Mouse (Mus musculus): ENCODE data around the gene Urad. TPM values are rescaled to one million over a fixed set of nuclear protein-coding genes. Genes with fewer than 3 reads are reported as not detected.

The Urad gene
- polyA plus RNA-seq (2014; fragmentation: Nextera tagmentation; extraction: Ambion mirVana): not detected in 2 replicates

DNA sequence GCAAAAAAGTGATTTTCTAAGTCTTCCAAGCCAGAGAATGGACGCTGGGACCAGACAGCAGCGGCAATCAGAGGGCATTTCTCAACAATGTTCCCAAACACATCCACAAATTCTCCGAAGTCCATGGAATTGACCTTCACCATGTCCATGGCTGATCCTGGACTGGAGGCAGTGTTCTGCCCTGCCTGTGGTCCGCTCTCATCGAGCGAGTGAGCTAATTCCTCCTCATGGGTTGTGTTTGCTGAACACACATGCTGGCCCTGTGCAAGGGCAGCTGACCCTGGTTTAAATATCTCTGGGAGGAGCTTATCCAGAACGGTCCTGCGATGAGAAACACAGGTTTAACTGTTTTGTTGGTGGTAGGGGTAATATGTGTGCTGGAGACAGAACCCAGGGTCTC is at the start of gene Urad:
Gene Urad (minus strand): TSS at position 258 of the 400 bp plus-strand sequence.
- DNase-seq (ENCODE audit: low spot score) (no peak), ATAC-seq (no peak)
- no peak within 1 kb of the TSS for H3K9ac ChIP-seq (ENCODE audit: low read length)
- no peaks in the 10 kb centered on the region for H3K4me1 ChIP-seq (ENCODE audit: control insufficient read depth, insufficient read depth, low read length)
- H3K4me2 ChIP-seq (ENCODE audit: low read length): no peak within 1 kb of the TSS
- WGBS: 80% methylated on average over 8 of the region's 8 CpGs
- no peak within 1 kb of the TSS for H3K27ac ChIP-seq (ENCODE audit: low read depth, low read length)
- H3K36me3 ChIP-seq (ENCODE audit: control insufficient read depth, insufficient read depth, low read length): no peaks in the 10 kb centered on the region
- H3K9me3 ChIP-seq (replicated peaks; ENCODE audit: control insufficient read depth, low read length): no peaks in the 10 kb centered on the region
- peaks cover 37% of the 10 kb centered on the region for H3K27me3 ChIP-seq (replicated peaks; ENCODE audit: control insufficient read depth, insufficient read depth, low read length)
- no peak within 1 kb of the TSS for H3K4me3 ChIP-seq (ENCODE audit: low read depth, low read length)

DNA sequence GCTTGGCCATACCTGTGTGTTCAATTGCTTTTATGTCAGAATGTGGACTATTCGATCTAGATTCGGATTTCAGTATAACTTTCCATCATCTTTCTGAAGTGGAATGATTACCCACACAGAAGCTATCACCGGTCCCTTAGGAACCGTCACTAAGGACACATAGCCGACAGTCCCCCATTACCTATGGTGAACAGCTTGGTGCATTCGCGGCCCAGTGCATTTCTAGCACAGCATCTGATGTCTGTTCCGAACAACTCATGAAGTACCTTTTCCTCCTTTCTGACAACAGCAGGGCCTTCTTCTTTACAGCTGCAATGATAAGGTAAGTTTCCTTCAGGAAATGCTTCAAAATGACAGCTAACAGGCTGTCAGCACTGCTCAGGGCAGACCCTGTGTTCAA is 48.0 kb upstream of the Urad start:
- ATAC-seq (no peak), DNase-seq (ENCODE audit: low spot score) (no peak)
- Histone ChIP-seq H3K9ac (ENCODE audit: low read length) (no peak overlapping the region), H3K36me3 (ENCODE audit: control insufficient read depth, insufficient read depth, low read length) (no peaks in the 10 kb centered on the region), H3K4me3 (ENCODE audit: low read depth, low read length) (no peak overlapping the region), H3K27ac (ENCODE audit: low read depth, low read length) (no peak overlapping the region), H3K9me3 (replicated peaks; ENCODE audit: control insufficient read depth, low read length) (no peaks in the 10 kb centered on the region), H3K4me2 (ENCODE audit: low read length) (no peak overlapping the region), H3K27me3 (replicated peaks; ENCODE audit: control insufficient read depth, insufficient read depth, low read length) (no peaks in the 10 kb centered on the region), H3K4me1 (ENCODE audit: control insufficient read depth, insufficient read depth, low read length) (no peaks in the 10 kb centered on the region)
- WGBS: 91% methylated on average over 8 of the region's 8 CpGs

DNA sequence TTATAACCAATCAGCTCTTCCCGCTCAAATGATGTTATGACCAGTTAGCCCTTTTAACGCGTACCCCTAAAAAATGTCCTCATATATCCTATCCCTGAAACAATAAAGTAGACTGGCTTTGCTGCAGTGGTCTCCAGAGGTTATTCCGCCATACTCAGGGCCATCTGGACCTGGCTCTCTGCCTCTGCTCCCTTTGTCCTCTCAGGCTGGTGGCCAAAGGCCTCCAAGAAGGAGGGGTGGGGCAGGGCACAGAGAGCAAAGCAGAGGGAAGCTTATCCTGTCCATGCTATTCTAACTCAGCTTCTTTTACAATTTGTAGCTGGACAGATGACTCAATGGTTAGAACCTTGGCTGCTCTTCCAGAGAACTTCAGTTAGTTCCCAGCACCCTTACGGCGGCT is 46.0 kb upstream of the Urad start:
- Histone ChIP-seq H3K9me3 (replicated peaks; ENCODE audit: control insufficient read depth, low read length) (no peaks in the 10 kb centered on the region), H3K4me1 (ENCODE audit: control insufficient read depth, insufficient read depth, low read length) (no peaks in the 10 kb centered on the region), H3K4me3 (ENCODE audit: low read depth, low read length) (no peak overlapping the region), H3K27ac (ENCODE audit: low read depth, low read length) (no peak overlapping the region), H3K36me3 (ENCODE audit: control insufficient read depth, insufficient read depth, low read length) (no peaks in the 10 kb centered on the region), H3K27me3 (replicated peaks; ENCODE audit: control insufficient read depth, insufficient read depth, low read length) (no peaks in the 10 kb centered on the region), H3K9ac (ENCODE audit: low read length) (no peak overlapping the region), H3K4me2 (ENCODE audit: low read length) (no peak overlapping the region)
- ATAC-seq: no peak
- 95% methylated on average over 6 of the region's 6 CpGs for WGBS
- no peak for DNase-seq (ENCODE audit: low spot score)

DNA sequence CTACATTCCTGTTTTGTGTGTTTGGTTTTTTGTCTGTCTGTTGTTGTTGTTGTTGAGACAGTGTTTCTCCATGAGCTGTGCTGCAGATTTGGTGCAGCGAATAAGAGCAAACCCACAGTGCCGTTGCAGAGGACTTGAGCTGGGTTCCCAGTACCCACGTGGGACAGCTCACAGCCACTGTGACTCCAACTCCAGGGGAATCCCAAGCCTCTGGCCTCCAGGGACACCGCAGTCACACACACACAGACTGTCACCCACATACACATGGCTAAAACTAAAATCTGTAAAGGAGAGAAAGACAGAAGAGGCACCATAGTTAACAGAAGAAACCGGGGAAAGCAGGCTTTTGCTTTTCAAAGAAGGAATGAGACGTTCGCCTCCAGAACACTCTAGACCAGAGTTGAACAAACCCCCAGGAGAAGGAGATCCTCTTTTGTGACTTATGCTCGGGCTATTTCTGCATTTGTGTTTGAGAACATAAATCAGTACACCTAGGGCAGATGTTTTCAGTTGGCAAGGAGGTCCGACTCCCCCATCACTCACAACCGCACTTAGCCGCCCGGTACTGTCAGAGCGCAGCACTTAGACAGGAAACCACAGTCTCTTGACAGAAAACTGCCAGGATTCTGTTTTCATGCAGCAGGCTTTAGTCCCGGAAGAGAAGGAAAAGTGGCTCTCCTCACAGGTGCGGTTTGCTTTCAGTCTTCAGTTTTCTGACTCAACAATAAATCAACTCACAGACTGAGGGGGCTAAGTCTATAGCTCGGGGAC is 43.9 kb upstream of the Urad start:
- H3K4me3 ChIP-seq (ENCODE audit: low read depth, low read length): no peak overlapping the region
- WGBS: 78% methylated on average over 16 of the region's 16 CpGs
- no peaks in the 10 kb centered on the region for H3K36me3 ChIP-seq (ENCODE audit: control insufficient read depth, insufficient read depth, low read length)
- no peak for DNase-seq (ENCODE audit: low spot score)
- no peaks in the 10 kb centered on the region for H3K4me1 ChIP-seq (ENCODE audit: control insufficient read depth, insufficient read depth, low read length)
- no peak for ATAC-seq
- H3K9ac ChIP-seq (ENCODE audit: low read length): no peak overlapping the region
- H3K27ac ChIP-seq (ENCODE audit: low read depth, low read length): no peak overlapping the region
- no peaks in the 10 kb centered on the region for H3K27me3 ChIP-seq (replicated peaks; ENCODE audit: control insufficient read depth, insufficient read depth, low read length)
- no peak overlapping the region for H3K4me2 ChIP-seq (ENCODE audit: low read length)
- H3K9me3 ChIP-seq (replicated peaks; ENCODE audit: control insufficient read depth, low read length): no peaks in the 10 kb centered on the region

DNA sequence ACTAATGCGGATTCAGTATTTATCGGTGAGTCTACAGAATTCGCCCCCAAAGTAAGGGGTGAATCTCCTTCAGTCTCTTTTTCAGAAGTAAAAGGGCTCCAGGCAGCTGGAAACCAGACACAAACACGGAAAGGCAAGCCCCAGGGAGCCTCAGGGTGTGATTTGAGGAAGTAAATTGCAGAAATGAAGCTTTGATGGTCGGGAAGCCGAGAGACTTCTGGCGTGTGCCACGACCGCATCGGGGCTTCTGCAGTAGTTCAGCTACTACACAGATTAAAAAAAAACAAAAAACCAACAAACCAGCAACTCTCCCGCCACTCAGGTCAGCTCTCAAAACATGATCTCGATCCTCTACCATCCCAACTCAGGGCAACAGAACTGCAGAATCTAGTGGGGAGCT is 40.8 kb upstream of the Urad start:
- no peaks in the 10 kb centered on the region for H3K36me3 ChIP-seq (ENCODE audit: control insufficient read depth, insufficient read depth, low read length)
- no peaks in the 10 kb centered on the region for H3K4me1 ChIP-seq (ENCODE audit: control insufficient read depth, insufficient read depth, low read length)
- H3K27ac ChIP-seq (ENCODE audit: low read depth, low read length): no peak overlapping the region
- no peak for DNase-seq (ENCODE audit: low spot score)
- ATAC-seq: no peak
- no peak overlapping the region for H3K9ac ChIP-seq (ENCODE audit: low read length)
- H3K27me3 ChIP-seq (replicated peaks; ENCODE audit: control insufficient read depth, insufficient read depth, low read length): no peaks in the 10 kb centered on the region
- no peak overlapping the region for H3K4me3 ChIP-seq (ENCODE audit: low read depth, low read length)
- 85% methylated on average over 12 of the region's 12 CpGs for WGBS
- no peak overlapping the region for H3K4me2 ChIP-seq (ENCODE audit: low read length)
- no peaks in the 10 kb centered on the region for H3K9me3 ChIP-seq (replicated peaks; ENCODE audit: control insufficient read depth, low read length)

DNA sequence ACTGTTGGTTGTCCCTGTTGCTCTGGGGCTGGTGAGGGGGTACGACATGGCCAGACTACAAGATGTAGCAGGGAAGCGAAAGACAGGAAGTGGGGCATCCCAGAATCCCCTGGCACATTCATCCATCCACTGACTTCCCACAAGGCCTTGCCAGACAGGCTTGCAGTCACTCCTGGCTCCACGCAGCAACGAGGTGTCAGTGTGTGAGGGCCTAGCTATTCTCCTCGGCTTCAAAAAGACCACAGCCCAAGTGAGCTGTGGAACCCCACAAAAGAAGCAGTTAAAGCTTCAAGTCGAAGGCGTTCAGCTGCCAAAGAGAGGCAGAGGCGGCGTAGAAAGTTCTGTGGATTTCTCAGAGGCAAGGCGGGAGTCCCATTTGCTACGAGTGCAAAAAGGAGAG is 36.2 kb upstream of the Urad start:
- H3K4me2 ChIP-seq (ENCODE audit: low read length): no peak overlapping the region
- H3K36me3 ChIP-seq (ENCODE audit: control insufficient read depth, insufficient read depth, low read length): no peaks in the 10 kb centered on the region
- ATAC-seq (no peak), DNase-seq (ENCODE audit: low spot score) (no peak)
- no peak overlapping the region for H3K27ac ChIP-seq (ENCODE audit: low read depth, low read length)
- H3K9ac ChIP-seq (ENCODE audit: low read length): no peak overlapping the region
- no peaks in the 10 kb centered on the region for H3K4me1 ChIP-seq (ENCODE audit: control insufficient read depth, insufficient read depth, low read length)
- 88% methylated on average over 11 of the region's 11 CpGs for WGBS
- no peaks in the 10 kb centered on the region for H3K9me3 ChIP-seq (replicated peaks; ENCODE audit: control insufficient read depth, low read length)
- H3K4me3 ChIP-seq (ENCODE audit: low read depth, low read length): no peak overlapping the region
- no peaks in the 10 kb centered on the region for H3K27me3 ChIP-seq (replicated peaks; ENCODE audit: control insufficient read depth, insufficient read depth, low read length)

DNA sequence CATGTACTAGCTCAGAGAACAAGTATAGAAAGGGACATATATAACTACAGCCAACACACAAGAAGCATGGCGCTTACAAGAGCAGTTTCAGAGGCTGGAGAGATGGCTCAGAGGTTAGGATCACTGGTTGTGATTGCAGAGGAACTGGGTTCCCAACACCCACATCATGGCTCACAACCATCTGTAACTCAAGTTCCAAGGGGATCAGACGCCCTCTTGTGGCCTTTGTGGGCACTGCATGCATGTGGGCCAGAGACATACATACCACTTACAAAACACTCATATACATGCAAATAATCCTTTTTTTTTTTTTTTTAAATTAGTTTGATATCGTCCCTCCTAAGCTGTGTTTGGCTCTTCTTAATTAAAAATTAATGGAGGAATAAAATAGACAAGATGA is 35.3 kb upstream of the Urad start:
- Histone ChIP-seq H3K27ac (ENCODE audit: low read depth, low read length) (no peak overlapping the region), H3K9ac (ENCODE audit: low read length) (no peak overlapping the region), H3K36me3 (ENCODE audit: control insufficient read depth, insufficient read depth, low read length) (no peaks in the 10 kb centered on the region), H3K4me1 (ENCODE audit: control insufficient read depth, insufficient read depth, low read length) (no peaks in the 10 kb centered on the region), H3K4me2 (ENCODE audit: low read length) (no peak overlapping the region), H3K27me3 (replicated peaks; ENCODE audit: control insufficient read depth, insufficient read depth, low read length) (no peaks in the 10 kb centered on the region), H3K4me3 (ENCODE audit: low read depth, low read length) (no peak overlapping the region), H3K9me3 (replicated peaks; ENCODE audit: control insufficient read depth, low read length) (no peaks in the 10 kb centered on the region)
- ATAC-seq (no peak), DNase-seq (ENCODE audit: low spot score) (no peak)
- 45% methylated on average over 3 of the region's 3 CpGs for WGBS

DNA sequence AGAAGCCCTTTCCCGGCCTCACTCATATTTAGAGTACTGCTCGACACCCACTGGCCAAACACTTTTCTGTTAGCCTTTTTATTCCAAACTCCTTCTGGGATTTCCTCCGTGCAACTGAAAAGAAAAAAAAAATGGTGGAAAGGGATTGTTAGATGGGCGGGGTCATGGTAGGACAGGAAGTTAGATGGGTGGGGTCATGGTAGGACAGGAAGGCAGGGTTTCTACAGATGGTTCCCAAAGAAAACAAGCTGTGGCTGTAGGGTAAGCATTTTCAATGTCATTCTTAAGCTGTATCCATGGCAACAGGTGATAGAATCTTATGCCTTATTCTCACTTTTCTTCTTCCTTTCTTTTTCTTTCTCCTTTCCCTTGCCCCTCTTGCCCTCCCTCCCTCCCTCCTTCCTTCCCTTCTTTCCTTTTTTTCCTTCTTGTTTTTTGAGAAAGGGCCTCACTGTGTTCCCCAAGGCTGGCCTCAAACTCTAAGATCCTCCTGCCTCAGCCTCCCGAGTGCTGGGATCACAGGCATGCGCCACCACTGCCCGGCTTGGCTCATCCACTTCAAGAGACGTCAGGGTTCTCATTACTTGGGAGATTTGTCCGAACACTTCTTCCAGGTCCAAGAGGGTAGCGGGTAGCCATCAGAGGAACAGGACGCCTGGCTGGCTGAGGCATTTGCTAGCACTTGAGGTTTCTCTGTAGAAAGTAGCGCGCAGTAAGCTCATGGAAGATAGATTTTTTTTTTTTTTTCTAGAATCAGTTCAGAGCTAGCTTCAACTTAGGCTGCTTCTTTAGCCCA is 34.2 kb upstream of the Urad start:
- Histone ChIP-seq H3K9me3 (replicated peaks; ENCODE audit: control insufficient read depth, low read length) (no peaks in the 10 kb centered on the region), H3K36me3 (ENCODE audit: control insufficient read depth, insufficient read depth, low read length) (no peaks in the 10 kb centered on the region), H3K4me1 (ENCODE audit: control insufficient read depth, insufficient read depth, low read length) (no peaks in the 10 kb centered on the region), H3K4me2 (ENCODE audit: low read length) (no peak overlapping the region), H3K27me3 (replicated peaks; ENCODE audit: control insufficient read depth, insufficient read depth, low read length) (no peaks in the 10 kb centered on the region), H3K27ac (ENCODE audit: low read depth, low read length) (no peak overlapping the region), H3K4me3 (ENCODE audit: low read depth, low read length) (no peak overlapping the region), H3K9ac (ENCODE audit: low read length) (no peak overlapping the region)
- DNase-seq (ENCODE audit: low spot score) (no peak), ATAC-seq (no peak)
- 93% methylated on average over 13 of the region's 13 CpGs for WGBS

DNA sequence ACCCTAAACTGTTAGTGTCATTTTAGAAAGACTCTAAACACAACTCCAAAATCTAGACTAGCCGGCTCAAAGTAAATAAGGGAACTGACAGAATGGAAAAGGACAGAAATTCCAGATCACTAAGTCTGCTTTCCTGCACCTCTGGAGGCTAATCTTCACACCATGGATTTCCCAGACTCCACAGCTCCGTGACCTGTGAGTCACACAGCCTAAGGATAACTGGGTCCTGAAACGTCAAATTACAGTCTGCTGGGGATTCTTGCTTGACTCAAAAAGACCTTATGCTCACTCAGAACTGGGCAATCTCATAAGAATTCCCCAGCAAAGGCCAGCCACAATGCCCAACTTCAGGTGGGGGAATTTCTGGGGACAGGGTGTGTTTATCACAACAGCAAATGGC is 33.5 kb upstream of the Urad start:
- Histone ChIP-seq H3K9ac (ENCODE audit: low read length) (no peak overlapping the region), H3K4me1 (ENCODE audit: control insufficient read depth, insufficient read depth, low read length) (no peaks in the 10 kb centered on the region), H3K4me2 (ENCODE audit: low read length) (no peak overlapping the region), H3K9me3 (replicated peaks; ENCODE audit: control insufficient read depth, low read length) (no peaks in the 10 kb centered on the region), H3K27me3 (replicated peaks; ENCODE audit: control insufficient read depth, insufficient read depth, low read length) (no peaks in the 10 kb centered on the region), H3K36me3 (ENCODE audit: control insufficient read depth, insufficient read depth, low read length) (no peaks in the 10 kb centered on the region), H3K27ac (ENCODE audit: low read depth, low read length) (no peak overlapping the region), H3K4me3 (ENCODE audit: low read depth, low read length) (no peak overlapping the region)
- 78% methylated on average over 3 of the region's 3 CpGs for WGBS
- DNase-seq (ENCODE audit: low spot score) (no peak), ATAC-seq (no peak)
